In the genomic region with DNA sequence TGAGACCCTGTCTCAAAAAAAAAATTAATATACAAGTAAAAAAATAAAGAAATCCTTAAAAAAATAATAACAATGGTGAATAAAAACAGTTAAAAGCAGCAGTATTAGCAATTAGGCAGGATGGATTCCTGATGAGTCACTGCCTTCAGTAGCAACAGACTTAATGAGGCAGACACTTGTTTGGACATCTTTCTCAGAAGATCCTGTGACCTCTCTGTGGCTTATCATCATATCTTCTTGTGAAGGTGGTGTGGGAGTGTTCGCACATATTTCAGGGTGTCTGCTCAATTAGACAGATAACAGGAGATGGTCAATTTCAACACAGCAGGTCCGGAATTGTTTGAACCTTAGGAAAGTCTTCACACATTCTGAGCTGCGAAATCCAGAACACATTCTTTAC, we compare ENCODE assay signal across 20 mouse cellular contexts. TPM values are rescaled to one million over a fixed set of nuclear protein-coding genes. Genes with fewer than 3 reads are reported as not detected.
A peak's percentile ranks its signal among the peaks of the same experiment; 100 is the strongest.
DNase-seq lines count a peak whose midpoint lies in the region; ATAC-seq and TF ChIP-seq lines count a peak whose summit lies in the region.
"Had no signal": no experiment of that assay in that cellular context is flagged by ENCODE, and none has a peak within 500 bp of the region (broad histone marks: within the 10 kb centered on the region; RNA-seq: fewer than 3 reads in every experiment).

No protein-coding gene starts in this region.

- H3K27me3 ChIP-seq in liver, embryonic 12.5 days (replicated peaks): no peaks in the 10 kb centered on the region
- peaks cover 23% of the 10 kb centered on the region for H3K27me3 ChIP-seq in Patski
- no peaks in the 10 kb centered on the region for H3K27me3 ChIP-seq in liver, postnatal 0 days (ENCODE audit: insufficient read depth, low read length)
- H3K27me3 ChIP-seq: embryonic facial prominence, embryonic 15.5 days; forebrain, embryonic 12.5 days; heart, embryonic 12.5 days had no signal

- TF ChIP-seq EP300 in liver, postnatal 0 days (IDR thresholded peaks at IDR 0.05; ENCODE audit: low read depth): no peak

- peak overlapping the region; percentile 83 for H3K27ac ChIP-seq in liver, embryonic 12.5 days
- H3K27ac ChIP-seq in liver, postnatal 0 days (ENCODE audit: low read depth): peak overlapping the region; percentile 57
- H3K27ac ChIP-seq: embryonic facial prominence, embryonic 15.5 days; forebrain, embryonic 12.5 days; hindbrain, embryonic 10.5 days; hindbrain, embryonic 14.5 days had no signal

- no peaks in the 10 kb centered on the region for H3K36me3 ChIP-seq in liver, embryonic 12.5 days
- no peaks in the 10 kb centered on the region for H3K36me3 ChIP-seq in liver, postnatal 0 days (replicated peaks; ENCODE audit: insufficient read depth, low read length)
- H3K36me3 ChIP-seq: embryonic facial prominence, embryonic 15.5 days; forebrain, embryonic 12.5 days; heart, embryonic 12.5 days; hindbrain, embryonic 10.5 days had no signal

- no peaks in the 10 kb centered on the region for H3K9me3 ChIP-seq in liver, embryonic 12.5 days (replicated peaks)
- H3K9me3 ChIP-seq in liver, postnatal 0 days (ENCODE audit: low read length): no peaks in the 10 kb centered on the region
- H3K9me3 ChIP-seq: embryonic facial prominence, embryonic 15.5 days; forebrain, embryonic 12.5 days; heart, embryonic 12.5 days; hindbrain, embryonic 10.5 days had no signal

- DNase-seq in liver: no peak
- no peak for DNase-seq in Patski (ENCODE audit: low read depth, low spot score)
- DNase-seq in liver, postnatal 0 days: no peak
- DNase-seq in heart, adult 9 months (ENCODE audit: low spot score in 2 of 2): no peak
- no peak for DNase-seq in adrenal gland, adult (ENCODE audit: inconsistent age in 2 of 2, low spot score in 1 of 2)
- DNase-seq: adrenal gland, adult 8-10 months; adrenal gland, postnatal 36 days; cerebellum, adult 2 months; embryo, embryonic 11 days; gastrocnemius, postnatal 10 days; heart, adult 18-20 months had no signal

- POLR2A ChIA-PET in Patski (lab: Charles Lee): no interaction called here

- TF ChIP-seq CTCF in Patski (IDR thresholded peaks at IDR 0.05): no peak
- no peak for TF ChIP-seq CTCF in liver, postnatal 0 days (IDR thresholded peaks at IDR 0.05; ENCODE audit: low read depth)

- no peak for ATAC-seq in liver, embryonic 12.5 days
- ATAC-seq in Patski: peak; percentile 67
- 0 out of 2 replicates have a peak, but pooled peaks have one; percentile 28 for ATAC-seq in erythroid progenitor cell, adult 5-6 weeks (replicated peaks; ENCODE audit: low FRiP score, poor library complexity, severe bottlenecking)
- no peak for ATAC-seq in liver, postnatal 0 days
- no peak for ATAC-seq in megakaryocyte progenitor cell, adult 5-6 weeks (replicated peaks; ENCODE audit: poor library complexity)
- ATAC-seq: forebrain, embryonic 16.5 days had no signal

- in situ Hi-C loops in Patski (cut with MboI; ENCODE audit: low pct_unique_long_range_greater_than_20kb): loop anchor here (25.0 kb wide), 1 partner anchor 498 kb away; a partner anchor contains a TSS

- peaks cover 50% of the 10 kb centered on the region for H3K4me1 ChIP-seq in liver, embryonic 12.5 days
- H3K4me1 ChIP-seq in liver, postnatal 0 days (ENCODE audit: insufficient read depth): peaks cover 18% of the 10 kb centered on the region
- H3K4me1 ChIP-seq: embryonic facial prominence, embryonic 15.5 days; forebrain, embryonic 12.5 days; heart, embryonic 12.5 days; hindbrain, embryonic 10.5 days had no signal

- no peak overlapping the region for H3K9ac ChIP-seq in liver, embryonic 12.5 days
- no peak overlapping the region for H3K9ac ChIP-seq in liver, postnatal 0 days (replicated peaks)
- H3K9ac ChIP-seq: embryonic facial prominence, embryonic 15.5 days; forebrain, embryonic 12.5 days; heart, embryonic 12.5 days; hindbrain, embryonic 14.5 days had no signal

- WGBS in liver, embryonic 12.5 days (ENCODE audit: insufficient replicate concordance): 47% methylated on average over 3 of the region's 3 CpGs
- WGBS in liver, postnatal 0 days (ENCODE audit: insufficient replicate concordance): 74% methylated on average over 3 of the region's 3 CpGs

- no peak overlapping the region for H3K4me2 ChIP-seq in liver, embryonic 12.5 days
- no peak overlapping the region for H3K4me2 ChIP-seq in liver, postnatal 0 days (ENCODE audit: low read depth, low read length)
- H3K4me2 ChIP-seq: embryonic facial prominence, embryonic 15.5 days; forebrain, embryonic 12.5 days; heart, embryonic 12.5 days; hindbrain, embryonic 14.5 days had no signal

- H3K4me3 ChIP-seq in liver, embryonic 12.5 days: no peak overlapping the region
- H3K4me3 ChIP-seq in liver, postnatal 0 days (ENCODE audit: low read depth, low read length): no peak overlapping the region
- H3K4me3 ChIP-seq: embryonic facial prominence, embryonic 15.5 days; forebrain, embryonic 12.5 days; heart, embryonic 12.5 days; hindbrain, embryonic 10.5 days had no signal

- CTCF ChIA-PET in Patski (lab: Charles Lee): no interaction called here

RNA-seq across cellular contexts. Expression of a gene that starts 45.0 kb away (rescaled TPM):
- polyA plus RNA-seq in liver, embryonic 12.5 days (2016; fragmentation: Nextera tagmentation; extraction: Ambion mirVana): 6.6 and 7.9 TPM in 2 replicates
- 32.1 TPM for polyA plus RNA-seq in Patski (2021)
- 57.7 and 93.9 TPM in 2 replicates for total RNA-seq in erythroid progenitor cell, adult 5-6 weeks (2015; ENCODE audit: low replicate concordance)
- 63.2 and 82.3 TPM in 2 replicates for total RNA-seq in erythroid progenitor cell, adult 5-6 weeks (2017; ENCODE audit: low replicate concordance)
- 8.9 and 9.5 TPM in 2 replicates for polyA plus RNA-seq in liver, postnatal 0 days (2015; fragmentation: Nextera tagmentation; extraction: Ambion mirVana)
- 39.2 and 41.5 TPM in 2 replicates for total RNA-seq in megakaryocyte progenitor cell, adult 5-6 weeks (2015)
- total RNA-seq in megakaryocyte progenitor cell, adult 5-6 weeks (2017): 27.4 and 32.8 TPM in 2 replicates

Comparison
In these comparisons a context has a peak if more than half of its experiments do, and no peak if none do; other contexts are left out.
1. ATAC-seq: peak in Patski (single experiment) and erythroid progenitor cell, adult 5-6 weeks (single experiment); none in liver, embryonic 12.5 days (single experiment), liver, postnatal 0 days (single experiment) and megakaryocyte progenitor cell, adult 5-6 weeks (single experiment).